Mouse (Mus musculus): Measurements from ENCODE around the gene Hist1h2aa.

DNA sequence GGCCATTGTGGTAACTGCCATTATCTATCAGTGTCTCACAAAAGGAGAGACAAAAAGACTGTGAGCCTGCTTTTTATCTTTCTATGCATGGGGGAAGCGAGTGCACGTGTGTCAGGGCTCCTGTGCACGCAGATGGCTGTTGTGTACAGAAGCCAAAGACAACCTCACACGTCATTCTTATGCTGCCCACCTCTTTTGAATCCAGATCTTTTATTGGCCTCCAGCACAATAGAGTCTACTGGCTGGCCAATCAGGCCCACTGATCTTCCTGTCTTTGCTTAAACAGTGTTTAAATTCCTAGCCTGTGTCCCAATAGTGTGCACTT lies 41.0 kb upstream of the Hist1h2aa start:
- TF ChIP-seq POLR2A (IDR thresholded peaks at IDR 0.05; ENCODE audit: low read depth, low read length) (no peak), CTCF (IDR thresholded peaks at IDR 0.05; ENCODE audit: extremely low read depth, insufficient read length, insufficient replicate concordance, low read depth, low read length) (no peak)
